Mouse (Mus musculus): ENCODE measurements around the gene Ube2cbp.
A peak's percentile ranks its signal among the peaks of the same experiment; 100 is the strongest.

Gene Ube2cbp

DNA sequence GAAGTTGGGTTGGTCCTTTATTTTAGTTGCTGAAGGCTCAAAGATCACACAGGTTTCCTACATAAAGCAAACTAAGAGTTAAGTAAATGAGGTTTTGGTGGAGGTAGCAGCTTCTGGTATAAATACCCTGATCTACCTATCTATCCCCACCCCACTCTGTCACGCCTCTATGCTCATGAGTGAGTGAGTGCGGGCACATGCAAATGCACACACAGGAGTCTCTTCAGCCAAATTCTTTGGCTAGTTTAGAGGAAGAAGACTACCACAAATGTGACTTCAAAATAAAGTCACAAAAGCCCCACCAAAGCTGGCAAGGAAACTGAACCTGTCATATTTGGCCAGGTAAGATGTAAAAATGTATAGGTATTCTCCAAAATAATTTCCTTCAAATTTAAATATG, 149.1 kb downstream of the Ube2cbp start:
- no peak for DNase-seq

DNA sequence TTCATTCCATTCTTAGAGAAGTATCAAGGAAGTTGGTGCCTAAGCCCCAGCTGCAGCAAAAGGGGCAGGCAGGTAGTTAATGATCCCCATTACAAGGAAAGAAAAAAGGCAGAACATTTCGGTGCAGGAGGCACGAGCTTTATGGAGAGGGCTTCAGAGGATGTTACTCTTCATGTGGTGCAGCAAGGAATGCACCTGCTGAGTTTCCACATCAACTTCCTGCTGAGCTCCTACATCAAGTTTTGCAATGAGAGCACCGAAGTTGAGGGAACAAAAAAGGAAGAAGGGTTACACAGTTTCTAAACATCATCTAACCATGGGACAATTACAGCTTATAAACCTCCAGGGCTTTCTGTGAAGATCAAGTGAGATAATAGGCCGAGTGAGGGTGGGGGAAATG, 156.1 kb downstream of the Ube2cbp start:
- no peak for DNase-seq

DNA sequence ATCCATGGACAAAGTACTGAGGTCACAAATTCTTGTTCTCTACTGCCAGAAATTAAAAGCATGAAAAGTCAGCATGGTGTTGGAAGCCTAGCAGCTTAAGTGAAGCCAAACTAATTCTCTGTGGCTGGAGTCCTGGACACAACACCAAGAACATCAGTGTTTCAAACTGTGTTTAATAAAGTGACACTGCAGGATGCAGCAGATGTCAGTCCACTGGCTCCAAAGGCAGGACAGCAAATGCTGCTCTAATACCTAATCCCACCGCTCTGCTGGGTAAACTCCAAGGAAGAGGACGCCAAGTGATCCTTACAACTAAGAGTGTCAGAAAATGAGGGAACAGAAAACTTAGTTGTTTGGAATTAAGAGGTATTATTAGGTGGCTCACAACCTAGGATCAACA, 158.2 kb downstream of the Ube2cbp start:
- peak; percentile 32 to 49 for DNase-seq

DNA sequence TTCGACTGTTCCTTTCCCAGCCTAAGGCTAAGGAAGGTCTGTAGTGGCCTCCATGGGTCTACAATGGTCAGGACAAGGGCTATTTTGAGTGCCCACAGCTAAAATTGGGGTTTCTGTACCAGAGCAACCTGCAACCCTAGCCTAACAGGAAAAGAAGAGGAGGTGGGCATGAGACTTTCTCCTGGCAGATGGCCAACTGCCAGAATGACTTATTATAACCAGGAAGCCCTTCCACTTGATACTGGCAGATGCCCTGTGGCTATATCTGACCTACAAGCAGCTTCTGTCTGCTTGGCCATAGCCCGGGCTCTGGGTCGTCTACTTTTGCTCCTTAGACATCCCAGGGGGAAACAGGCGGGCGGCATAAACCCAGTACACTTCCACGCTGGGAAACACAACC, 163.3 kb downstream of the Ube2cbp start:
- DNase-seq, result peak; percentile 11 to 20

DNA sequence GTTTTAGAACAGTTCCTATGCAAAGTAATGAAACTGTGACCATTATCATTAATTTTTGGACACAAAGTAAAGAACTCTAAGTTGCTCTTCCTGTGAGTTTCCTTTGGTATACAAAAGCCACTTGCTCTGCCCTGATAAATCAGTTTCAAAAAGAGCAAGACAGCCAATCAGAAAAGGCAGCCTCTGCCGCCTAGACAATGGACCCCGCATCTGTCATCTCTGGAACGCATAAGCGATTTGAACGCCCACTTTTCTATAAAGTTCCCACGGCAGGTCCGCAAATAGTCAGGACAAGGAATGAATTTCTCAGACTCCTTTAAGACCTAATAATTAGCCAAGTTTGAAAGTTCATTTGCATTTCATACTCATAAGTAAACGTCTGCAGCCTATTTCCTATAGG, 166.2 kb downstream of the Ube2cbp start:
- DNase-seq, result no peak

GRCm38 (mm10) chr9:86298131-86298530, 166.6 kb downstream of the Ube2cbp start:
- peak in 1 of 2 experiments; percentile 10 for DNase-seq

GRCm38 (mm10) chr9:86296683-86297638, 167.8 kb downstream of the Ube2cbp start:
- DNase-seq, result no peak

DNA sequence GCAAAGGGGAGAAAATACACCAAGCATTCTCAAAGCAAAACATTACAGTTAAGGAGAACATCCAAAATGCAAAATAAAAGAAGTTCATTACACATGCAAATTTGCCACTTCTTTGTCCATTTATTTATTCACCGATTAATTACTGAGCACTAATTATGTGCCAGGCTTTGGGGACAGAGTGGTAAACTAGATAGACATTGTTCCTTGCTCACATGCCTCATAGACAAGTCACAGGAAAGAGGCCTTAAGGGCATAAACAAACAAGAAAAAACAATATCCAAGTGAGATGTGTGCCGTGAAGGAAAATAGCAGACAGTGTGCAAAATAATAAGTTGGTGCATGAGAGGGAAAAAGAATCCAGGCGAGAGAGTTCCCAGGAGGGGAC, 177.2 kb downstream of the Ube2cbp start:
- no peak for DNase-seq

GRCm38 (mm10) chr9:86286830-86287569, 177.8 kb downstream of the Ube2cbp start:
- no peak for DNase-seq

GRCm38 (mm10) chr9:86282555-86282954, 182.2 kb downstream of the Ube2cbp start:
- DNase-seq, result no peak

- DNase-seq, result no peak
Measured at GRCm38 (mm10) chr9:86281147-86281467, 183.6 kb downstream of the Ube2cbp start.

DNA sequence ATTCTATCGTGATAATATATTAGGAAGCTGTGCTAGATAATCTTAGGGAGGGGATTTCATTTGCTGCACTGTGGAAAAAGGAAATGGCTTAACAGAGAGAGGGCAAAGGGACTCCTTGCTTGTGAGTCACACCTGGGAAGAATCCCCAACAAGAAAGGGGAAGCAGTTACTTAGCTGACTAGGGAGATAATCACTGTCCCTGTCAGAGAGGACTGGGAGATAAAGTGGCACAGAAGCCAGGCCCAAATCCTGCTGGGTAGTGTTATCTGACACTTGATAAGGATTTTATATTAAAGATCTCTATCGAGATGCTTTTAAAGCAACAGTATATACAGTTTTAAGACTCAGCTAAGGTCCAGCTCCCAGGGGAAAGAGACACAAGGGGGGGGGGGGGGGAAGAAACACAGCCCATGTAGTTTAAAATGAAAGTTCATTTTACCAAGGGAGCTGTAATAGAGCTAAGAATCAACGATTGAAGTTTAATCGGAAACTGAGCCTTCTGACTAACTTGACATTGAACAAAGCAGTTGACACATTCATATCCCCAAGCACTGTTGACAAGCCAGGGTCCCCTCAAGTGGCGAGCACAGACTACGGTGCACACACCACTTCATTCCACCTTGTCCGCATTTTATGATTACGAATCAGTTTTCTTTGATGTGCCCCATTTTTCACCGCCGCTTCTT, 184.1 kb downstream of the Ube2cbp start:
- no peak for DNase-seq

- DNase-seq, result no peak
Measured at GRCm38 (mm10) chr9:86269541-86269940, 195.2 kb downstream of the Ube2cbp start.

GRCm38 (mm10) chr9:86266658-86267057, 198.1 kb downstream of the Ube2cbp start:
- no peak for DNase-seq

Data from cerebellum, postnatal 14 days (tissue).